Mouse (Mus musculus) bone marrow, adult 2 months (tissue): Measurements from ENCODE around the gene Crtac1.

Experiments
- CTCF ChIP-seq: fragments of 200-500 bp; IDR thresholded peaks from 2 replicates; pipeline ENCODE4 v1.5.1; 2011; ENCODE audit warnings: low read length, control low read depth; ENCODE audit not compliant: control insufficient read depth, insufficient read depth
- POLR2A ChIP-seq: fragments of 200-500 bp; IDR thresholded peaks from 2 replicates; pipeline ENCODE4 v1.6.1; 2011; ENCODE audit warnings: low read depth, mild to moderate bottlenecking, control low read depth, low read length, borderline replicate concordance; ENCODE audit not compliant: control insufficient read depth

- TF ChIP-seq CTCF (no peak), POLR2A (no peak)
Measured at GRCm38 (mm10) chr19:42270119-42270518, 161.5 kb downstream of the Crtac1 start.
